Mouse (Mus musculus): ENCODE results near the gene Ptger4.

DNA sequence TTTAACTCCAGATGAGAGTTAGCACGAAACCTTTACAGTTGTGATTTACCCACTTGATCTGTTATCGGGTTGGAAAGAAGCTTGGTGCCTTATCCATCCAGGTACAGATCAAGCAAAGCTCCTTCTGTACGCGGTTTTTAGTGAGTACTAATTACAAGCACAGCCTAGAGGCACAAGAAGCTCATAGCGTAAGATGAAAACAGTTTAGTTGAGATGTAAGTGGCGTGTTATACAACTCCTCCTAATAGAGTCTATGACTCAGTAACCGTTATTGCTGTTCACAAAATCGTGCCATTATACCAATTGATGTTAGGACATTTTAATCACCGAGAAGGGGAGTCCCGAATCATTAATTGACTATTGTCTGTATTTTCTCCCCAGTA, 57.7 kb downstream of the Ptger4 start:
- TF ChIP-seq GATA1 (IDR thresholded peaks at IDR 0.05; ENCODE audit: borderline replicate concordance, low read length) (no peak), FLI1 (IDR thresholded peaks at IDR 0.05; ENCODE audit: low read length) (no peak)
